Mouse (Mus musculus) thymus, postnatal 14 days (tissue): Measurements from ENCODE around the gene Kctd21.

Experiments
- DNase-seq: peaks from one replicate; pipeline ENCODE4 v3.0.0; 2021

Kctd21 gene

GRCm38 (mm10) chr7:97349438-97349837 lies 17.3 kb downstream of the Kctd21 start:
- no peak for DNase-seq

DNA sequence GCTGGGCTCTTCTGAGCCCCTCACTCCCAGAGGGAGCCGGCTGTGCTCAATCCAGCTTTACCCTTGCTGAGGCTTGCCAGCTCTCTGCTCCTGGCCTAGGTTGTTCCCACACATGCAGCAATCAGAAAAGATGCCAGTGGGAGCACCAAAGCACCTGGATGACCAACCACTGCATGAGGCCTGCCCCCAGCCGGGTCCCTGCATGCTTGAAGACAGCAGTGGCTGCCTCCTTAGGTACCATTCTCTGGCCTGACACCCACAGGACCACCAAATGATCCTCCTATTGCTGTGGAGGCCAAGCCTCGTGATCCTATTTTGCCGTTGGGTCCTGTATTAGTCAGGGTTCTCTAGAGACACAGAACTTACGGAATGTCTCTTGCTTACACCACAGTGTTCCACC lies 18.8 kb downstream of the Kctd21 start:
- DNase-seq: no peak

DNA sequence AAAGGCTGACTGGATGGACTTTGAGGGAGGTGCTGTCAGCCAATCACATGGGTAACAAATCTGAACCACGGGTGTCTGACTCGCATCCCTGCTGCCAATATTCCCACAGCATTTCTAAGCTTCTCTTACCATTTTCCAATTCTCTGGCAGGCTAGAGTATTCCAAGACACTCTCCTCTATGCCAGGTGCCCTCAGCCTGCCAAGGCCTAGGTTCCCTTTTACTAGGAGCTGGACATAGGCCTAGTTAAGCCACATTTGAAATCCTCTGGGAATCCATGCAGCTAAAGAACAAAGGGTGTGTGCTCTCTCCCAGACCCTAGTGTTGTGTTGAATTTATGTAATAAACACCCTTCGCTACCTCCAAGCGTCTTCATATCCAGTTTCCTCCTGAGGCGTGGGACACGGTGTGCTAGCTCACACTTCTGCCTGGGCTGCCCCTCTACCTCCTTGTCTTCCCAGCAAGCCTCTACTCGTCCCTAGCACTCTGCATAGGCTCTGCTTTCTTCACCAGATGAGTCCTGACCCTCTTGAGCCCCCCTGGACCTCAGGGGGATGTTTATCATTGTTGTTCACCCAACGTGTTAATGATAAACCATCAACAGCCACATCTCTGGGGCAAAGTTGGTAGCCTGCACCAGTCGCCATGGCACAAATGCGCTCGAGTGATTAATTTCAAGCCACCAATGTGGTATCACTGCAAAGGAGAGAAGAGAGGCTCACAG lies 19.8 kb downstream of the Kctd21 start:
- DNase-seq: no peak

DNA sequence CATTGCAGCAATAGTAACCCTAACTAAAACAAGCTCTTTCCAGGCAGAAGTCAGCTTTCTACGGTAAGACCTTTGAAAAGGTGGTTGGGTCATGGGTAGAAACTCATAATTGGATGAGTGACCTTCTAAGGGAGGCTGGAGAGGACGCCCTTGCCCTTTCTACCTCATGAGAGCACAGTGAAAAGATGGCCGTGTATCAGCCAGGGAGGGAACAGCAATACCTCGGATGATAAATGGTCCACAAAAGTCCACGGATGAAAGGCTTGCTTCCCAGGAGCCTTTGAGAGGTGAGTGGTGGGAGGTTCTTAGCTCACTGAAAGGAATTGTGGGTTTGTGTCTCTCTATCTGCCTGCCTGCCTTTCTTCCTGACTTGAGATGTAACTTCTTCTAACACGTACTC lies 21.2 kb downstream of the Kctd21 start:
- no peak for DNase-seq

DNA sequence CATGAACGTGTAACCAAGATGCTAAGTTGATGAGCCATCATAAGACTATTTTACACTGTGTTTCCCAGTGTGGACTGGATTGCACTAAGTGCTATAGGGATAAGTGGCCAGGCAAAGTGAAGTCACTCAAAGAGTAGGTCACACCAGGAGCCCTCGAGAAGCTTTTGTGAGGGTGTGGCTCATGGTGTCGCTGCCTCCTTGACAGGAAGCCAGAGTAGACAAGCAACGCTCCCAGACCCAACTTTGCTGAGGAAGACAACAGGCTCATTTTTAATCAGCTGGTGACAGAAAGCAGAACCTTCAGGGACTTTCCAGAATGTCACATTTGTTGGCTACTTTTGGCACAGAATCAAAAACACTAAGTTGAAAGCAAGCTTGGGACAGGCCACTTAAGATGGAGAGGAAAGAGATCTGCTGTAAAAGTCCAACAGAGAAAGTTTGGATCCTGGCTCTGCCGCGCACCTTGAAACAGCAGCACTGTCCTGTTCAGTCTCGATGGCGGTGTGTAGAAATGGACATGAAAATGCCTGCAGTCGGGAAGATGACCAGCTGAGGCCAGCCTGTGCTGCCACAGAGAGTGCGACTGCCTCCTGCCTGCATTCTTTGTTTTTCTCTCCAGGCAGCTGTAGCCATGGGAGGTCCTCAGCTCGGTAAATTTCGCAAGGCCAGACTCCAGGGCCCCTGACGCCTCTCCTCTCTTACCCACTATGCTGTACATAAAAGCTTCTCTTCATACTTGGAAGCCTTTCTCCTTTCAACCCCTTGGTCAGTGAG lies 23.1 kb downstream of the Kctd21 start:
- DNase-seq: no peak

GRCm38 (mm10) chr7:97356253-97356652 lies 24.1 kb downstream of the Kctd21 start:
- no peak for DNase-seq

GRCm38 (mm10) chr7:97356875-97357276 lies 24.7 kb downstream of the Kctd21 start:
- DNase-seq: no peak

DNA sequence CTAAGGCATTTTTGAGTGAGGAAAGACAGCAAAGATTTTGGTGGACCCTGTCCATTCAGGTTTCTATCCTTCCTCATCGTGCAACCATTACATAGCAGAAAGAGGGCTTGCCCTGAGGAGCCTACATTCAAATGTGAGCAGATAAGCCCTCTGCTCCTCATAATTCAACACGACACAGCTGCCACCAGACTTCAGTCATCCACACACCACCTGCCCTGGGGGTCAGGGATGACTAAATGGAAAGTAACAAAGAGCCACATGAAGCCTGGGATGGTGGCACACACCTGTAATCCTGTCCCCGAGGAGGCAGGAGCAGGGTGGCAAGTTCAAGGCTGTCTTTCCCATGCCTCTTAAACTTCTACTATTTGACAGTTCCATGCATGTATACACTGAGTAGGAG lies 25.7 kb downstream of the Kctd21 start:
- DNase-seq: no peak

GRCm38 (mm10) chr7:97358347-97358746 lies 26.2 kb downstream of the Kctd21 start:
- no peak for DNase-seq

GRCm38 (mm10) chr7:97360166-97360565 lies 28.0 kb downstream of the Kctd21 start:
- no peak for DNase-seq

- no peak for DNase-seq
These were observed 28.8 kb downstream of the Kctd21 start for GRCm38 (mm10) chr7:97360955-97361354.

DNA sequence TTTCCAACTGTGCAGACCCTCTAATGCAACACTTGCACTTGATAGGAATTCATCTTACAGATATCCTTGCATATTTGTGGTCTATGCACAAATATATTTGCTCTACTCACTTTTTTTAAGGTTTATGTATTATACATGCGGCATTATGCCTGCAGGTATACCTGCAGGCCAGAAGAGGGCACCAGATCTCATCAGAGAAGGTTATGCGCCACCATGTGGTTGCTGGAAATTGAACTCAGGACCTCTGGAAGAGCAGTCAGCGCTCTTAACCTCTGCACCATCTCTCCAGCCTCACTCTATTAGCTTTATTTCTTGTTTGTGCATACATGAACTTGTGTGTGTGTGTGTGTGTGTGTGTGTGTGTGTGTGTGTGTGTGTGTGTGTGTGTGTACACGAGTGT lies 29.3 kb downstream of the Kctd21 start:
- DNase-seq: peak; percentile 68

DNA sequence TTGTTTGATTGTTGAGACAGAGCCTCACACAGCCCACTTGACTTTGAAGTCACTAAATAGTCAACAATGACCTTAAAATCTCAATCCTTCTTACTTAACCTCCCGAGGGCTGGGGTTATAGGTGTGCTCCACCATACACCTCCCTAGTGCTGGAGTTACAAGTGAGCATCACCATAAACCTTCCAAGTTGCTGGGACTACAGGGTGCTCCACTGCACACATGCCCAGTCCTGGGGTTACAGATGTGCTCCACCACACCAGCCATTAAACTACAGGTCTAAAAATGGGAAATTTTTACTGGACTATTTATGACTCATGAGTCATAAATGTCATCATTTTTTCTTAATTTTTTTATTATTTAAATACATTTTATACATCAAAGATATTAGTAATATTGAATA lies 33.8 kb downstream of the Kctd21 start:
- DNase-seq: no peak

DNA sequence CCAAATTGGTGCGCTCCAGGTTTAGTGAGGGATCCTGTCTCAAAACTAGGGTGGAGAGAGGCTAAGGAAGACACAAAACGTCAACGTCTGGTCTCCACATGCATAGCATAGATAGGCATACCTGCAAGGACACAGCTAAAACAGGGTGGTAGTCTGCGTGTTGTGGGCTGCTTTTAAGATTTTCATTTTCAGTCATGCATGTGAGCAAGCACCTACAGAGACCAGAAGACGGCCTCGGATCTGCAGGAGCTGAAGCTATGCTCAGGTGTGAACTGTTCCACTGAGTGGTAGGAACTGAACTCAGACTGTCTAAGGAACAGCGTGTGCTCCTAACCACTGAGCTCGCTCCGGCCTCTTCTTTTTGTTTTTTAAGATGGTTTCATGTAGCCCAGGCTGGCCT lies 43.0 kb downstream of the Kctd21 start:
- no peak for DNase-seq

GRCm38 (mm10) chr7:97375906-97376305 lies 43.8 kb downstream of the Kctd21 start:
- no peak for DNase-seq

- DNase-seq: no peak
These were observed 47.2 kb downstream of the Kctd21 start for GRCm38 (mm10) chr7:97379304-97379703.

GRCm38 (mm10) chr7:97380500-97381123 lies 48.5 kb downstream of the Kctd21 start:
- no peak for DNase-seq

GRCm38 (mm10) chr7:97382661-97383060 lies 50.5 kb downstream of the Kctd21 start:
- no peak for DNase-seq

DNA sequence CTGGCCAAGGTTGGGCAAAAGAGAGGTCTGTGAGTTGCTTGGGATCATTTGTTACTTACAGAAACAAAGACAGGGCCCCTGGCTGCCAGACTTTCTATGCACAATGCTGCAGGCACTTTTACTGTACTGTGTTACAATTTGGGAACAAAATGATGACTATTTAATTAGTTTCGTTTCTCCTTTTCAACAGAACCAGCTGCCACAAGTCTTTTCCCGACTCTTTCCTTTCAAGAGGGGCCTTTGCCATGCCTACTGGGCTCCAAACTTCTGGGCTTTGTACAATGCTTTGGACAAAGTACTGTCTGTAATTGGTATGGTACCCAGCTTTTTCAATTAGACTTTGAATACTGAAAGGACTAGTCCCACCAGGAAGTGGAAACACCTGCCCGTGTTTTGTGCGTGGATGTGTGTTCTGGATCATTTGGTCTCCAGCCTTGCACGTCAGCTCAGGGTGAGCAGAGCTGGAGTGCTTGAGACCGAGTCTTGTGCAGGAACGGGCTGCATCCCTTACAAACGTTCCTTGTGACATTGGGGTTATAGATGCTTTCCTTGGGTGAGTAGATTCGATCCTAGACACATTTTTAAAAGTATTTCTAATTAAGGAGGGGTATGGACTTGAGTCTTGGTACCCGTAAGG lies 51.5 kb downstream of the Kctd21 start:
- no peak for DNase-seq

GRCm38 (mm10) chr7:97386106-97386805 lies 54.1 kb downstream of the Kctd21 start:
- DNase-seq: no peak

GRCm38 (mm10) chr7:97386806-97387370 lies 54.8 kb downstream of the Kctd21 start:
- DNase-seq: no peak

- peak; percentile 48 for DNase-seq
These were observed 55.5 kb downstream of the Kctd21 start for GRCm38 (mm10) chr7:97387561-97388147.
